Mouse (Mus musculus) regulatory T cell (primary cell): ENCODE data around the gene Btbd9.
"Not testable (repeated sequence)": the region's sequence is repeated elsewhere in the genome, so short reads cannot be mapped to it uniquely, and the experiment has no call there.

Experiments used
- in situ Hi-C: fragments of 300-600 bp; cut with MboI, MseI; formaldehyde crosslinking; loops from one replicate; pipeline ENCODE4 v1.15.1; 2025; ENCODE audit warnings: high pct_unique_total_duplicates

Btbd9 gene

GRCm38 (mm10) chr17:30559536-30559935 lies 16.8 kb downstream of the Btbd9 start:
- in situ Hi-C loops, result no loop called here

- in situ Hi-C loops, result no loop called here
Observed at GRCm38 (mm10) chr17:30558623-30559022, 17.7 kb downstream of the Btbd9 start.

GRCm38 (mm10) chr17:30556512-30556911 lies 19.8 kb downstream of the Btbd9 start:
- in situ Hi-C loops, result no loop called here

- in situ Hi-C loops, result no loop called here
Observed at GRCm38 (mm10) chr17:30553027-30553937, 23.0 kb downstream of the Btbd9 start.

GRCm38 (mm10) chr17:30550774-30551107 lies 25.5 kb downstream of the Btbd9 start:
- in situ Hi-C loops, result no loop called here

- in situ Hi-C loops, result no loop called here
Observed at GRCm38 (mm10) chr17:30549899-30550773, 26.2 kb downstream of the Btbd9 start.

- in situ Hi-C loops, result no loop called here
Observed at GRCm38 (mm10) chr17:30539098-30539497, 37.2 kb downstream of the Btbd9 start.

GRCm38 (mm10) chr17:30536651-30537050 lies 39.6 kb downstream of the Btbd9 start:
- in situ Hi-C loops, result no loop called here

GRCm38 (mm10) chr17:30533098-30533497 lies 43.2 kb downstream of the Btbd9 start:
- in situ Hi-C loops, result no loop called here

- in situ Hi-C loops, result no loop called here
Observed at GRCm38 (mm10) chr17:30530542-30530940, 45.7 kb downstream of the Btbd9 start.

- in situ Hi-C loops, result no loop called here
Observed at GRCm38 (mm10) chr17:30529632-30530541, 46.4 kb downstream of the Btbd9 start.

- in situ Hi-C loops, result no loop called here
Observed at GRCm38 (mm10) chr17:30525405-30526295, 50.6 kb downstream of the Btbd9 start.

- in situ Hi-C loops, result no loop called here
Observed at GRCm38 (mm10) chr17:30524451-30524850, 51.8 kb downstream of the Btbd9 start.

GRCm38 (mm10) chr17:30523783-30524182 lies 52.5 kb downstream of the Btbd9 start:
- in situ Hi-C loops, result no loop called here

GRCm38 (mm10) chr17:30522406-30523078 lies 53.7 kb downstream of the Btbd9 start:
- in situ Hi-C loops, result no loop called here

GRCm38 (mm10) chr17:30519172-30519512 lies 57.1 kb downstream of the Btbd9 start:
- in situ Hi-C loops, result not testable (repeated sequence)

GRCm38 (mm10) chr17:30518431-30519171 lies 57.7 kb downstream of the Btbd9 start:
- in situ Hi-C loops, result no loop called here

GRCm38 (mm10) chr17:30516580-30517340 lies 59.5 kb downstream of the Btbd9 start:
- in situ Hi-C loops, result no loop called here

- in situ Hi-C loops, result no loop called here
Observed at GRCm38 (mm10) chr17:30515401-30515800, 60.9 kb downstream of the Btbd9 start.
